Mouse (Mus musculus) stomach, adult 2 months (tissue): ENCODE measurements around the gene Slc1a6. TPM values are rescaled to one million over a fixed set of nuclear protein-coding genes. Genes with fewer than 3 reads are reported as not detected.

Experiments used
- polyA plus RNA-seq: library from polyadenylated mRNA; depleted of rRNA; stranded (reverse); fragments of >200 nt; gene quantifications from 2 replicates; pipeline ENCODE4 v1.2.3, GENCODE M21; 2012; rRNA removed

The Slc1a6 gene
- polyA plus RNA-seq, result 0.19 and 0.45 TPM in 2 replicates

DNA sequence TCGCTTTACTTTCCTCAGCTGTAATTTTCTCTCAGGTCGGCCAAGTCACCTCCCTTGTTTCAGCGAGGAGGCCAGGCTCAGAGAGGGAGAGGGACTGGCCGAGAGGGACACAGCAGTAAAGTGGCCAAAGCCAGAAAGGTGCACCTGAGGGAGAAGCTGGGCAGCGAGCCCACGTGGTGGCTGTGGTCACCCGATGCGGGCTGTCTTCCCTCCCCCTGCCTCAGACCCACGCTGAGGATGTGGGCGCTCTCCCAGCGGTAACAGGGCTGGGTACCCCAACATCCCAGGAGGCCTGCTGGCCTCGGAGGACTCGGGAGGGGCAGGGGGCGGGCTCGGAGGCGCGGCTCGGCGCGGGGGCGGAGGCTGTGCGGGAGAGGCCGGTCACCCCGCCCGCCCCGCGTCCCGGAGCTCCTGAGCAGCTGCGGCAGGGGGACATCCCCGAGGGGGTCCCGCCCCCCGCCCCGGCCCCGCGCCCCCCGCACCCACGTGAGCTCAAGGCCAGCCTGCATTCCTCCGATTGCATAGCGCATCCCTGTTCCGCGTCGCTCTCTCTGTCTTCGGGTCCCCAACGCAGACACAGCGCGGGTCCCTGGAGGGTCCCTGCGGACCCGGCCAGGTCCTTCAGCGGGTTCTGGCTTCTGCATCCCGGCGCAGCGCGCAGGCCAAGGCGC lies at the start of gene Slc1a6:
TSS of gene Slc1a6 (plus strand) at position 516 of the 671 bp plus-strand sequence.

DNA sequence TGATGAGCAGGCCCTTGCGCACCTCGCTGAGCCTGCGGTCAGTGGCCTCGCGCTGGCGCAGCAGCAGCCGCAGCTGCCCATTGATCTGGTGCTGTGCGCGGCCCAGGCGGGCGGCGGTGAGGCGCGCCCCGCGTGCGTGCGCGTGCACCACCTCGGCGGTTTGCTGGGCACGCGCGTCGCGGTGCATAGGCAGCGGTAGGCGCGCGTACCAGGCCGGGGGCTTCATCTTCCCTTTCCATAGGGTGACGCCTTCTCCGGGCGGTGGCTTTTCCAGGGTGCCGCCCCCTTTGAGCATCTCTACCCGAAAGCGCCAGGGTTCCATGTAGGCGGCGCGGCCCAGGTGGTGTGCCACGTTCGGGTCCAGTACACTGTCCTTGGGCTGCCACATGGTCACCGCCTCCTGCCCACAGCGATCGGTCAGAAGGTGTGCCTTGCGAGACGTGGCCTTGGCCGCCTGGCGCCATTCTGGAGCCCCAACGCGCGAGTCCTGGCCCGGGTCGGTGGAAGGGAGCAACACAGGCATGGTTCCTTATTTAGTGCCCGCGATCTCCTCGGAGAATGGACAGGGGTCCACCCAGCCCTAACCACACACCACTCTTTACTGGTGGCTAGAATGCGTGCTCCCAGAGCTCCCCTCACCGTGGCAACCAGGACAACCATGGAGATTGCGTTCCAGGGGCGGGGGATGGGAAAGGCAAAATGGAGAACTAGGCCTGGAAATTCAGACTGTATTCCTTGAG lies 27.7 kb upstream of the Slc1a6 start, which contains the start of gene Ccdc105:
TSS of gene Ccdc105 (minus strand) at position 614 of the 740 bp plus-strand sequence.

GRCm38 (mm10) chr10:78852066-78852465 lies 71.8 kb downstream of the Slc1a6 start, which contains the start of gene Olfr1356:
Gene Olfr1356, minus strand, starts transcription at chr10:78852166.

Other genes with a start within 250 kb of the Slc1a6 start
- 37.9 and 45.9 TPM in 2 replicates for gene Ilvbl, start 206.2 kb upstream of the Slc1a6 start, polyA plus RNA-seq
- gene Syde1, start 188.5 kb upstream of the Slc1a6 start, polyA plus RNA-seq, result 8.4 and 8.5 TPM in 2 replicates
- gene Olfr1357, start 162.4 kb upstream of the Slc1a6 start, polyA plus RNA-seq, result not detected in 2 replicates
- 4.7 and 5.8 TPM in 2 replicates for gene Casp14, start 62.2 kb upstream of the Slc1a6 start, polyA plus RNA-seq
- gene Ccdc105, start 27.4 kb upstream of the Slc1a6 start, polyA plus RNA-seq, result not detected in 2 replicates
- gene Olfr1356, start 71.7 kb downstream of the Slc1a6 start, polyA plus RNA-seq, result not detected in 2 replicates
- not detected in 2 replicates for gene Olfr1355, start 95.0 kb downstream of the Slc1a6 start, polyA plus RNA-seq
- not detected in 2 replicates for gene Olfr1354, start 132.7 kb downstream of the Slc1a6 start, polyA plus RNA-seq
- gene Olfr8, start 170.1 kb downstream of the Slc1a6 start, polyA plus RNA-seq, result not detected in 2 replicates
- not detected in 2 replicates for gene Olfr1353, start 182.8 kb downstream of the Slc1a6 start, polyA plus RNA-seq
- gene Olfr1352, start 200.6 kb downstream of the Slc1a6 start, polyA plus RNA-seq, result not detected in 2 replicates
- gene Olfr1351, start 232.0 kb downstream of the Slc1a6 start, polyA plus RNA-seq, result not detected in 2 replicates
- gene Olfr57, start 248.2 kb downstream of the Slc1a6 start, polyA plus RNA-seq, result not detected in 2 replicates